Mouse (Mus musculus): ENCODE data around the gene Znhit3.
"Not testable (repeated sequence)": the region's sequence is repeated elsewhere in the genome, so short reads cannot be mapped to it uniquely, and the experiment has no call there.

Znhit3 gene

DNA sequence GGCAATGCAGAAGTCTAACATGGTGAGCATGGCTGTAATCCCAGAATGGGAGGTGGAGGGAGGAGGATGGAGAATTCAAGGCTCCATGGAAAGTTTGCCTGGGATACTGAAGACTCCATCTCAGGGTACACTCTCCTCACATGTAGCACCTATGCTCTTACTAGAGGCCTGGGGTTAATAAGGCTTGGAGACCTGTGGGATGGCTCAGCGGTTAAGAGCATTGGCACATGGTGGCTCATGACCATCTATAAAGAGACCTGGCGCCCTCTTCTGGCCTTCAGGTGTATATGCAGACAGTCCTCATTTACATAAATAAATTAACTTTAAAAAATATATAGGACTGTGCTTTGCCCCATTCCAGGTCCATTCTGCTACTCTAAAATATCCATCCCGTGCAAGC lies 3.1 kb upstream of the Znhit3 start:
- peak in 1 of 2 experiments; percentile 10 for DNase-seq

DNA sequence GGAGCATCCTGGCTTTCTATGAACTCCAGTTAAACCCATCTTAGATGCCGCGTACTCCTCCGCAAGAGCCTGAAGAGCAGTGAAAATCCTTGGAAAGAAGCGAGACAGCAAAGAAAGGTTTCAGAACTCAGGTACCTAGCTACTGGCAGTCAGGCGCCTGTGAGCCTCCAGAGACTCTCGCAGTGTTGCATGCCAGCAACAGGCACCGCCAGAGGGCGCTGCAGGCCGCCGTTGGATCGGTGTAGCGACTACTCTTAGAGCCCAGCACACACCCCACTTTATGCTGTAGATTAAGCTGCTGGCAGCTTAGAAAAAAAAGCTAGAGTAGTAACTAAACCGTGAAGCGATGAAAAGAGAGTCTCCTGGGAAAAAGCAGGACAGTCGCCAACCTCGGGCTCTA lies 2.3 kb upstream of the Znhit3 start:
- DNase-seq: peak; percentile 80 to 86

DNA sequence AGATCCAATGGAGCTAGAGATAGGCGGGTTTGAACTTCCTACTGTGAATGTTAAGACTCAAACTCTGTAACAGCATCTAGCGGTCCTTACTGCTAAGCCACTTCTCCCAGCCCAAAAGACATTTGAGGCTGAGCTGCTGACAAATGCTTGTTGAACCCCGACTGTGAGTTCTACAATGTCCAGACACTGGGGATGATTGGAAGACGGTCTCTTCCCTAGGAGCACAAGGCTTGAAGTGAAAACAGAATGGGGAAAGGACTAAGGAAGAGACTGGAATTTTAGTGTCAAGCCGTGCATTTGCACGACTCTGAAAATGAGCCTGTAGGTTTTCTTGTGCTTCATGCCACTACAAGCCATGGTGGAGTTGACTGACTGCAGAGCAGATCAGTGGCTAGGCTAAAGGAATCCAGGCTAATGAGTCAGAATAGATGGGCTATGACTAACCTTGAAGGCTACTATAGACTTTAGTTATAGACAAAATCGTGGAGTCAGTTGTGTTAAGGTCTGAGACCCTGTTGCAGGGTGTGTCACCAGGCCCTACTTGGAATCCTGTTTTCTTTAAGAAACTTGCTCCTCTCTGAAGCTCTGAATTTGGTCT lies 636 bp upstream of the Znhit3 start:
- no peak for DNase-seq

DNA sequence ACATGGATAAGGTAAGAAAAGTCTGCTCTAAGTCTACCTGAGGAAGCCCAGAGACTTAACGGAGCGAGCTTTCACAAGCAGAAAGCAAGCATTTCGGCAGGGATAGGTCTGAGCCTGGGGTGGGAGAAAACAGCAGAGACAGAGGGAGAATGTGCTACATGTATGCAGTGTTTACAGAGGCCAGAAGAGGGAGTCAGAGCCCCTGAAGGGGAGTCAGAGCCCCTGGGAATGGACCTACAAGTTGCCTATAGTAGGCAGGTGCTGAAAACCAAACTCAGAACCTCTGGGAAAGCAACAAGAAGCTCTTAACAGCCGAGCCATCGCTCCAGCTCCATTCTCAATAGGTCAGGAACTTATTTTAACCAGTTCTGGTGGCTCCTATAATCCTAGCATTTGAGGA lies 1.5 kb downstream of the Znhit3 start:
- no peak for DNase-seq

DNA sequence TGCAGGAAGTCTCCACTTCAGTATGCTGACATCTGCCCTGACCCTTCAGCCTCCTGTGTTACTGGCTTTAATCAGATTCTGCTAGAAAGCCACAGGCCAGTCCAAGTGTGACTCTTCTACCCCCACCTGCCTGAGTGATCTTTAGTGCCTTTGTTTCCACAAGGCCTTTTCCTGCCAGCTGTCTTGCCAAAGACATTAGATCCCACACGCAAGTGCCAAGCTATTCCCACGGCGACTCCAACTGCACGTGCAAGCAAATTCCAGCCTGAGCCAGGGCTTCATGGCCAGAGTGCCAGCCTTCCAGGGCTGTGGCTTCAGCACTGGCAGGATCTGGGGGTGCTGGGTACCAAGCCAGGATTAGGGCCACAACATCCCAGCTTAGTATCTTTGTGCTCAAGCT lies 5.8 kb downstream of the Znhit3 start:
- DNase-seq: no peak

DNA sequence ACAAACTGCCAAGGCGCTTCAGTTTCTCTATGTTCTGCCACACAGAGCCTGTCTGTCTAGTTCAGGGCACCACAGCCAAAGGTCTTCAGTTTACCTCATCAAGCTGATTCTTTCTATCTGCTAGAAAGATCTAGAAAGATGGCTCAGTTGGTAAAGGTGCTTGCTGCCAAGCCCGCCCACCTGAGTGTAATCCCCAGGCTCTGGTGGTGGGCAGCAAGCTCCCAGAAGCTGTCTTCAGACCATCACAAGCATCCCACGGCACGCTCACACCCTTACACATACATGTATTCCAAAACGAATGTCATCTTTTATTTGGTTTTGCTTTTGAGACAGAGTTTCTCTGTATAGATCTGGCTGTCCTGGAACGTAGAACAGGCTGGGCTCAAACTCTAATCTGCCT lies 7.7 kb downstream of the Znhit3 start:
- no peak for DNase-seq

DNA sequence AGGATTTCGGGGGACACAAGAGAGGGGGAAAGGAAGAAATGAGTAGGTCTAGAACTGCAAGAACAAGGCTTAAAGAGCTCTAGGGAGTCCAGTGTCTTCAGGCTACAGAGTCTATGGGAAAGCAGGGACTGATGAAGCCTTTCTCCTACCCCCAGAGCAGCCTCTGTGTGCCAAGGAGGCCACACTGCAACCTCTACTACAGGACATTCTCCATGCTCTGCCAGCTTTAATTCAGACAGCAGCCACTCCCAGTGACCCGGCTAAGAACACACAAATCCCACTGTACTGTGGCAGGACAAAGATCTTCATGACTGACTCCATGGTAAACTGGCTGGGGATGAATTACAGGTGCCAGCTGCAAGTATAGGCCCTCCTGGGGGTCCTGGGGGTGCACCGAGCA lies 9.1 kb downstream of the Znhit3 start:
- DNase-seq: no peak

DNA sequence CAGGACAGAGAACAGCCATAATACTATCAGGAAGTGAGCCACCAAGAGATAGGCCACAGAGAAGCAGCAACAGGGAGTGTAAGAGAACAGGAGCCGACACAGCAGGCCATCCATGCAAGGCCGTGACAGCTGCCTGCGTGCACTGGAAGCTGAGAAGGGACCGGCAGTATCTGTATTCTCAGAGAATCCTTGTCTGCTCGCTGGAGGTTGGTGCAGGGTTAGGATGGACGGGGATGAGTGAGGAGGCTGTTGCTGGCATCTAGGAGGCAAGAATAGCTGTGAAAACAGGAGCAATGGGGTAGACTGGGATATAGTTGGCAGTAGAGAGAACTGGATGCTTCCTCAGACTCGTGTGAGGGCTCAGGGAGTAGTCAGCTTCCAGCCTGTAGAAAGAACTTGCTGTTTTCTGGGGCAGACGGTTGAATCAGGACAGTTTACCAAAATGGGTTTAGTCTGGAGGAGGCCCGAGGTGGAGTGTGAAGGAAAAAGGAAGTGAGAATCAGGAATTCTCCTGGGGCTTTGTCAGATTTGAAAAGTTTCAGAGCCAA lies 11.5 kb downstream of the Znhit3 start:
- no peak for DNase-seq

DNA sequence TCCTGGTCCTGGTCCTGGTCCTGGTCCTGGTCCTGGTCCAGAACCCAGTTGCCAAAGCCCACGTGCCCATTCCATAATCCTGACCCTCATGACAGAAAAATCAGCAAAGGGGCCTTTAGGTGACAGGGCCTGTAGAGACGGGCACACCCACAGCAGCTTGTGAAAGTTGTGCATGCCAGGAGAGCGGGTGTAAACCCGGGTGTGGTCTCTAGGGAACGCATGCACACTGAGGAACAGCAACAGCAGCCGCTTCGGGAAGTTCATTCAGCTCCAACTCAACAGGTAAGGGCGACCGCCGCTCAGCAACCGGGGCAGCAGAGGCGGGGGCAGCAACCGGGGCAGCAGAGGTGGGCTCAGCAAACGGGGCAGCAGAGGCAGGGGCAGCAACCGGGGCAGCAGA lies 23.1 kb downstream of the Znhit3 start:
- DNase-seq: peak in 1 of 2 experiments; percentile 7

DNA sequence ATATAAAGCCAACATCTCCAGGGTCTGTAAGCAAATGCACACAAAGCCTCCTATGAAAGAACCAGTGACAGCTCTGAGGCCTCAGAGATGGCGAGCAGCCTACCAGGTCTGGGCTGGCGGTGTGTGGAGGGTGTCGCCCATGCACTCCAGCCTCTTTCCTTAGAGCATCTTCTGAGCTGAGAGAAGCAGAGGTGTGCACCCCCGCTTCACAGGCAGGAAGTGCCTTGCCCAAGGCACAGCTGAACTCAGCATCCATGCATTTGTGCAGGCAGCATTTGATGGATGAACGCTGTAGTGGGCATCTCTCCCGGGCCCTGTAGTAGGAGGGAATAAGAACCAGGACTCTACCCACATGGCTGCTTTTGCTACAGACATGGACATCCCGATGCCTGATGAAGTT lies 24.5 kb downstream of the Znhit3 start:
- no peak for DNase-seq

DNA sequence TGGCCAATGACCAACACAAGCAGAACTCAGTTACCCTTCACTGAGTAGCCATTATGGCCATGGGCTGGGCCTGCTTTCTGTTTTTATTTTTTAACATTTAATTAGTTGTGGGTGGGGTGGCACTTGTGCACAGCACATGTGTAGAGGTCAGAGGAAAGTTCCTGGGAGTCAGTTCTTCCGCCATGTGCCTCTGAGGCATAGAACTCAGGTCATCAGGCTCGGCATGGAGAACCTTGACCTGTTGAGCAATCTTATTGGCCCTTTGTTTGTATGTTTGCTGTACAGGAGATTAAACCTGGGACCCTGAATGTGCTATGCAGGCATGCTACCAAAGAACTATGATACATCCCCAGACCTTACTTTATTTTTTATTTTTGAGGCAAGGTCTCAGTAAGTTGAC lies 26.7 kb downstream of the Znhit3 start:
- no peak for DNase-seq

DNA sequence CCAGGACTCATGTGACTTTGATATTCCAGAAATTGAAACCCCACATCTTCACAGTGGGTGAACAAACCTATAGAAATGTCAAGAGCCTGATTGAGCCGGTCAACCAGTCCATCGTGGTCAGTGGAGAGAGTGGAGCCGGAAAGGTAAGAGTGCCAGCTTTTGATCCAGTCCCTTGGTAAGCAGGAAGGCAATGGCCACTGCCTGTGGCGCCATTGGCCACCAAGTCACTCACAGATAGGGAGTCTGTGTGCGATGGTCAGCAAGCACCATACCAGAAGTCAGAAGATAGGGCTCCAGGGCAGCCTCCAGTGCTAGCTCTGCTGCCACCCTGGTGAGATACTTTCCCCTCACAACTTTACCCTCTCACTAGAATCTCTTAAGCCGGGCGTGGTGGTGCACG lies 28.1 kb downstream of the Znhit3 start:
- no peak for DNase-seq

DNA sequence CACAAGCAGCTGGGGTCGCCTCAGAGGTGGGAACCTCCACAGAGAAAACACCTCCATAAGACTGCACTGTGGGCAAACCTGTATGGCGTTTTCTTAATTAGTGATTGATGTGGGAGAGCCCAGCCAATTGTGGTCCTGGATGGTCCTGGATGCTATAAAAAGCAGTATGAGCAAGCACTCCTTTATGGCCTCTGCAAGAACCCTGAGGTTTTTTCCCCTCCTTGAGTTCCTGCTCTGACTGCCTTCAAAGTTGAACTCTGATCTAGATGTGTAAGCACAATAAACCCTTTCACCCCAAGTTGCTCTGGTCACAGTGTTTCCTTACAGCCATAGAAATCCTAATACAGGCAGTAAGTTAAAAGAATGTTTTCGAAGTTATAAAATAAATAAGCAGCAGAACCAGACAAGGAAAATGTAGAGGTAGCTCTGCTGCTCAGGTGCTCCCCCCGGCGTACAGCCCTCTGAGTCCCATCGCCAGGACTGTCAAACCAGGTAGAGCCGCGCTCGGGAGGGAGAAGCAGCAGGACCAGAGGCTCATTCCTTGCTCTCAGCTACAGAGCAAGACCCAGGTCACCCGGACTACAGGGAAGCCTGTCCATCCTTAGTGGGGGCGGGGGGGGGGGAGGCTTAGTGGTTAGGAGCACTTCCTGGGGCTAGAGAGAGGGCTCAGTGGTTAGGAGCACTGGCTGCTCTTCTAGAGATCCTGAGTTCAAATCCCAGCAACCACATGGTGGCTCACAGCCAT lies 29.2 kb downstream of the Znhit3 start:
- DNase-seq: no peak

DNA sequence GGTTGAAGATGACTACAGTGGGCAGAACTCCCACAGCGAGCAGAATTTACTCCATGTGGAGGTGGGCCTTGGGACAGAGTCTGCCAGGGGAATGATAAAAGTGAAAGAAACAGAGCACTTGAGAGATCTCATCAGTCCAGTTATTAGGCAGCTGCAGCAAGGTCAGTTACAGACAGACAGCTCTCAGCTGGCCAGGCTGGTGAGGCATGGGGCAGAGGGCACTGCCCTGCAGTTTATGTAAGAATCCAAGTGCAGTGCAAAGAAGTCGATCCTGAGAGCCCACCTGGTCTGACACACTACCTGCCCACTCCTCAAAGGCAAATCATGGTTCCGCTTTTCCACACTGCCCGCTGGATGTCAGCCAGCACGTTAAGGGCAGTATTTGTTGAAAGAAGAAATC lies 29.9 kb downstream of the Znhit3 start:
- DNase-seq: no peak

DNA sequence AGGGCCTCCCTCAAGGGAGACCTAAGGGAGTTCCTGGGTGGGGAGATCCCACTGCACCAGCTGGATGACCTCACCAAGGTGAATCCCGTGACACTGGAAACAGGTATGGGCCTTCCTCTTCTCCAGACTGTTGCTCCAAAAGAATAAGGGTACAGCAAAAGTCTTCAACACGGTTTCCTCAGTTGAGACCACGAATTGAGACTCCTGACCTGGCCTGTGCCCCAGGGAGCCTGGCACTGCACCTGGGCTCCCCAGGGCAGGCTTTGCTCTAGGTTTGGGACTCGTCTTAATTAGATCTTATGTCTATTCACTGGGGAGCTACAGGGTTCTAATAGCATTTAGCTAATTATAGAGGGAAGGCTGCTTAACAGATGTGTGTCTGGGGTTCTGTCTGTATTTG lies 30.9 kb downstream of the Znhit3 start:
- no peak for DNase-seq

DNA sequence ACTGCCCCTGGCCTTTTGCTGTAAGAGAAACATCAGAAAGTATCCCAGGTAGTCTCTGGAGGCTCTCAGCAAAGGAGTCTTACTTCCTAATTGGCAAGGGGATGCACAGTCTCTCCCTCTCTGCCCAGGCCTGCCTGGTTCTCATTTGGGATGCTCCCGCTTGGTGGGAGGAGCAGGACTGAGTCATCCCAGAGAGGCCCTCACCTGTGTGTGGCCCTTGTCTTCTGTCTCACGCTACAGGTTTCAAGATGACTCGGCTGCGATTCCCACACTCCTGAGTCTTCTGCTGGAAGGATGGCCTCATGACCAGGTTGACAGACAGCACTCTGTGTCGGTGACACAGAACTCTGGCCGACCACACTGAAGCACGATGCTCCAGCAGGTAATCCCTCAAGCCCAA lies 33.8 kb downstream of the Znhit3 start:
- no peak for DNase-seq

DNA sequence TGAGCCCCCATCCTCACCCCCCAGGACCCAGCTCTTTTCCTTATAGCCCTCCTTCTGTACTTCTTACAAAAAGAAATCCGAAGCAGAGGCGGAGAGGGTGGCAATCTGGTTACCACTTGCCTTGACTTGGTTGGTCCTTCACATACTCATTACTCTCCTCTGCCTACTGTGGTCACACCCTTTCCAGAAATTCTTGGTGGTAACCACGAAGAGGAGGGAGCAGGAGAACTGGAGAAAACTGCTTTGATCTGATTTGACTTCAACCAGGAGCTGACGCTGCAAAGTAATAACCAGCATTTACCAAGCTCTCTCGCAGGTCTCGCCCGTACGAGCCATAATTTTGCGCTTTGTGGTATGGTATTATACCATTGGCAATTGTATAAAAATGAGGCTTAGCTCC lies 35.2 kb downstream of the Znhit3 start:
- peak in 1 of 2 experiments; percentile 14 for DNase-seq

DNA sequence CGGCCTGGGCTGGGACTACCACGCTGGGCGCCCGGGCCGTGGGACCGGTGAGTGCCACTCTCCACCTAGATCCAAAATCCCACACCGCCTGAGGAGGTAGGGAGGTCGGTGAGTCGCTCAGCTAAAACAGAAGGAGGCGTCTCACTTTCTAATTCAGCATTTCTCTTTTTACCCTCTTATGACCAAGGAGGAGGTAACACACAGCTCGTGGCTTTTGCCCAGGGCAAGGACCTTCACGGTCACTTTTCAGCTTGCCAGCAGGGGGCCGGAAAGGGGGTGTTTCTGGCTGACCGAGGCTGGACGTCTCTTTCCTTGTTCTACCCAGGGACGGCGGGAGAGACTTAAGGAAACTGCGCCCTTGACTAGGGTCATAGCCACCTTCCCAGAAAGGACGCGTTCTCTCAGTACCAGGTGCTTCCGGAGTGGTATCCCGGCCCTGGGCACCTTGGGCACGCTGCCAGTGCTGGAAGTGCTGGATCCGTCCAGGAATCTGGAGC lies 35.7 kb downstream of the Znhit3 start:
- DNase-seq: peak; percentile 50 to 61

DNA sequence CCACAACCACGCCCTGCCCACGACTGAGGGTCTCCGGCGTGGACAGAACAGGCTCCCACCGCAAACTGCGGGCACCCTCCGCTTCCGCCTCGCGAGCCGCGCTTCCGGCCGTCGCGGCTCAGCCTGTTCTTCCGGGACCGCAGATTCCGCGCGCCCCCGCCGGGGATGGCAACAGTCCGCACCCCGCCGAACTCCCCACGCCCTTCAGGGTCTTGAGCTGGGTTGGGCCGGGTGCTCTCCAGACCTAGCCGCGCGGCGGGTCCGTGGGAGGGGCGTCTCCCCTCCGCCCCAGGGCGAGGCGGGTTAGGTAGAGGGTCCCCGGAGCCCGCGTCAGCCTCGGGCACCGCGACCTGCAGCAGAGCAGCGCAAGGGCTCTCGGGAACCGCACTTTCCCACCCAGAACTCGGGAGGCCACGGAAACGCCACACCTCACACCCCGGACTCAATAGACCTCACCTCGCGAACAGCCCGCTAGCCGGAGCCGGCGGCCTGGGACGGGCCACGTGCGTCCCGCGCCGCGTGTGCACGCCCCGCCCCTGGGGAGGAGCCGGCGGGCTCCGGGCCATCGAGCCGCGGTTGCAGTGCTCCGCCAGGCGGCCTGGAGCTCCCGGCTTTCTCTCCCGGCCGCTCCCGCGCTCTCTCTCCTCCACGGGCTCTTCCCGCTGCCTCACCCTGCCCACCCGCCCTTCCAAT lies 36.2 kb downstream of the Znhit3 start, which contains the start of the genes Myo19 and Pigw:
TSS of gene Myo19 (plus strand) at position 377 of the 693 bp plus-strand sequence.
TSS of gene Pigw (minus strand) at position 514 of the 693 bp plus-strand sequence.
- DNase-seq: peak; percentile 79 to 82

DNA sequence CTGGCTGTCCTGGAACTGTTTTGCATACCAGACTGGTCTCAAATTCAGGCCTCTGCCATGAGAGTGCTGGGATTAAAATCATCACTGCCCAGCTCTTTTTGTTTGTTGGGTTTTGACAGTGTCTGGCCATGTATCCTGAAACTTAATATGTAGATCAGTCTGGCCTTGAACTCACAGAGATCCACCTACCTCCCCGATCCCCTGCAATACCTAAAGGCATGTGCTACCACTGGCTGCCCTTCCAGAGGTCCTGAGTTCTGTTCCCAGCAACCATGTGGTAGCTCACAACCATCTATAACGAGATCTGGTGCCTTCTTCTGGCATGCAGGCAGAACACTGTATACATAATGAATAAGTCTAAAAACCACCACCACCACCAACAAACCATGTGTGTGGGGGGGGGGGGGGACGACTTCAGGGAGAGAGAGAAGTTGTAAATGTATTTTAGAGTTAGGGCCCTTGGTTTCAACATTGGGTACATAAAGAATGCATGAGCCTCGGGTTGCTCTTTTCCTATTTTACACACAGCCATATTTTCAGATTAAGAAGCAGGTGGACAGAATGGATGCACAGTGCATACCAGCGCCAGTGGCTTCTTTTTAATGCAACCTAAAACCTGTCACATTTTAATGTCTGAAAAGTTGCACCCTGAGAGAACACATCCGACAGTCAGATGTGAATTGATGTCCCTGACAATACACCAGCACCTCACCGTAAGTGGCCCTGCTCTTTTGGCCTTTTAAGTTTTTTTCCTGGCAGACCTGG lies 37.0 kb downstream of the Znhit3 start:
- DNase-seq: no peak

DNA sequence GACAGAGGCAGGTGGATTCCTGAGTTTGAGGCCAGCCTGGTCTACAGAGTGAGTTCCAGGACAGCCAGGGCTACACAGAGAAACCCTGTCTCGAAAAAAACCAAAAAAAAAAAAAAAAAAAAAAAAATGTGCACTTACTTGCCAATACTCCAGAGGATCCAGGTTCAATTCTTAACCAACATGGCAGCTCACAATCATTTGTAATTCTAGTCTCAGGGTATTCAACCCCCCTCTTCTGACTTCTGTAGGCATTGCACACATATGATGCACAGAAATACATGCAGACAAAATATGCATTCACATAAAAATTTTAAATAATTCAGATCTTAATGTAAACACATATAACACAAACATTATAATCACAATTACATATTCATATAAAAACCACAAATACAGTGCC lies 40.1 kb downstream of the Znhit3 start:
- not testable (repeated sequence) for DNase-seq

DNA sequence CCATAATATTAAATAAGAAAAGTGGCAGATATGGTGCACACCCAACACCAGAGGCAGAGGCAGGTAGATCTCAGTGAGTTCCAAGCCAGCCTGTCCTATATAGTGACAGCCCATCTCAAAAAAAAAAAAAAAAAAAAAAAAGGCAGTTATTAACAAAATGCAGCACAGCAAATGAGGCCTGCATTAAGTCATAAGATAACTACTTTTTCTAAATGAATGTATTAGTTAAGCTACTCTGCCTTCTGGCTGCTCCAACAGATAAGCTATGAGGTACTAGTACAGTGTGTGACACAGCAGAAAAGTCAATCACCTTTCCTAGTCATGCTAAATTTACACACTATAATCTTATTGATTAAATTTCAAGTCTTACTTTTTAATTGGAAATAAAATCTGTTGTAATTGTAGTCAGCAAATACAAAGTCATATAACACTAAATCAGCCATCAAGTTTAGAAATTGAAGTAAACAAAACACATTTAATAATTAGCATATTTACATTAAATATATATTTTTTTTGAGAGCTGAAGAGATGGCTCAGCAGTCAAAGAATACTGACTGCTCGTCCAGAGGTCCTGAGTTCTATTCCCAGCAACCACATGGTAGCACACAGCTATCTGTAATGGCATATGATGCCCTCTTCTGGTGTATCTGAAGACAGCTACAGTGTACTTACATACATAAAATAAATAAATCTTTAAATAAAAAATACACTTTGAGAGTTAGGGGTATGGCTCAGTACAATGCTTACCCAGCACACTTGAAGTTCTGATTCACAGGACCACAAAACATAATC lies 42.9 kb downstream of the Znhit3 start:
- no peak for DNase-seq

Data from lung, adult 18-20 months (tissue).